Mouse (Mus musculus): Measurements from ENCODE around the gene Capn2.

Capn2 gene

DNA sequence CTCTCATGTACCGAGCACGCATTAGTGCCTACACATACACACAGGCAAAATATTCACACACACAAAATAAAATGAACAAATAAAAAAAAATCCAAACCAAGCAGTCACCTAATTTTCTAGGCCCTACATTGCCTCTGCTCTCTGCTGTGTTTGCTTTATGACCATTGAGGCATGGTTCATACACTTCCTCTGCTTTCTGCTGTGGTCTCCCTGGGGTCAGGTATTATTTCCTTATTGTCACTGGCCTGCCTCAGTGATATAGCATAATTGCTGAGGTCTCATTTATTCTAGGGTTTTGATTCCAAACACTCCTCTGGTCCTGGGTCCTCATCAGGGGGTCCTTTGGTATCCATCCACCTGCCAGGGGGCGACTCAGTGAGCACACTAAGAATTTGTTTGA, 8.2 kb upstream of the Capn2 start:
- no peak for DNase-seq (ENCODE audit: low spot score)

DNA sequence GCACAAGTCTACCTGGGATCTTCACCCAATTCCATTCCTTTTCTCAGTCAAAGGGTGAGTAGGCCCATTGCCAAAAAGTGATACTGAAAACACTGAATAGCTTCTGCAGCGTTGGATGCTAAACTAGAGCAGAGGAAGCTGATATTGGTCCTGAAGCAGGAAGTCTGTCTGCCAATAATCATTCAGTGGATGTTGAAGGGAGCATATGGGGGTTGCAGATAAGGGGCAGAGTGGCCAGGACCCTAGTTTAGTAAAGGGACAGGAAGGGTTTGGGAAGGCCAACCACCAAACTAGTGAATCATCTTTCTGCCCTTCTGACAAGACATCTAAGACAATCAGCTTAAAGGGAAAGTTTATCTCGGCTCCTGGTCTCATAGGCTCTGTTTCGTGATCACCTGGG, 6.3 kb upstream of the Capn2 start:
- no peak for DNase-seq (ENCODE audit: low spot score)

DNA sequence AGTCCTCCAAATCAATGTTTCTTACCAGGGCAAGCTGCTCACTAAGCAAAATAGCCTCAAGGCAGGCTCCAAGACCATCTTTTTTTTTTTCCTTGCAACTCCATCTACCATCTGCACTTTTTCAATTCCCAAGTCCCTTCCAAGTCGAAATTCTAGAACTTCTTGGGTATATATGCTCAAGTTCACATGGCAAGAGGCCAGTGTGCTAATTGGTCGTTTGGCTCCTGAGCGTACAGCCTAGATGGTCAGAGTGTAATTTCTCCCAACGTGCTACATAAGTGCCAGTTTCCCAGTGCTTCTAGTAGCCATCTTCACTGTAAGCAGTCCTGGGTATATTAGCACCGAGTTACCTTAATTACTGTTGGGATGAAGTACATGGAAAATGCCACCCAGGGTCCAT, 5.6 kb upstream of the Capn2 start:
- no peak for DNase-seq (ENCODE audit: low spot score)

DNA sequence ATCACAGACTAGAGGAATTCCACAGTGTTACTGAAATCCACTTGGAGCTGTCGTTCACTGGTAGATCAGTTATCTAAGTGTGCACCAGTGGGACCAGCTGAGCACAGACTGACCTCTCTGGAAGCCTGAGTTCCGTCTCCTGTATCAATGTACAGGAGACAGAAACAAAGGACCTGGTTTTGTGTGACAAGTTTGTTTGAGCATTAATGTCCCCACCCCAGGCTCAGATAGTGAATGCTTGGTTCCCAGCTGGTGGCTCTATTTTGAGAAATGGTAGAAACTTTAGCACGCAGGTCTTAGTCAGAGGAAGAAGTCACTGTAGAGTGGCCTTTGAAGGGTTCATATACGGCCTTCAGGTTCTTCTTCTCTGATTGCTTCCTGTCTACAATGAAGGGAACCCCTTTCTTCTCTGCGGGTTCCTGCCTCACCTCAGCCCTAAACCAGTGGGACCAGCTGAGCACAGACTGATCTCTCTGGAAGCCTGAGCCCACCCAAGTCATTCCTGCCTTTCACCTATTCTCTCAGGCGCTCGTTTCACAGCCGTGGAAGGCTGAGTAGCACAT, 3.6 kb upstream of the Capn2 start:
- DNase-seq (ENCODE audit: low spot score), result no peak

DNA sequence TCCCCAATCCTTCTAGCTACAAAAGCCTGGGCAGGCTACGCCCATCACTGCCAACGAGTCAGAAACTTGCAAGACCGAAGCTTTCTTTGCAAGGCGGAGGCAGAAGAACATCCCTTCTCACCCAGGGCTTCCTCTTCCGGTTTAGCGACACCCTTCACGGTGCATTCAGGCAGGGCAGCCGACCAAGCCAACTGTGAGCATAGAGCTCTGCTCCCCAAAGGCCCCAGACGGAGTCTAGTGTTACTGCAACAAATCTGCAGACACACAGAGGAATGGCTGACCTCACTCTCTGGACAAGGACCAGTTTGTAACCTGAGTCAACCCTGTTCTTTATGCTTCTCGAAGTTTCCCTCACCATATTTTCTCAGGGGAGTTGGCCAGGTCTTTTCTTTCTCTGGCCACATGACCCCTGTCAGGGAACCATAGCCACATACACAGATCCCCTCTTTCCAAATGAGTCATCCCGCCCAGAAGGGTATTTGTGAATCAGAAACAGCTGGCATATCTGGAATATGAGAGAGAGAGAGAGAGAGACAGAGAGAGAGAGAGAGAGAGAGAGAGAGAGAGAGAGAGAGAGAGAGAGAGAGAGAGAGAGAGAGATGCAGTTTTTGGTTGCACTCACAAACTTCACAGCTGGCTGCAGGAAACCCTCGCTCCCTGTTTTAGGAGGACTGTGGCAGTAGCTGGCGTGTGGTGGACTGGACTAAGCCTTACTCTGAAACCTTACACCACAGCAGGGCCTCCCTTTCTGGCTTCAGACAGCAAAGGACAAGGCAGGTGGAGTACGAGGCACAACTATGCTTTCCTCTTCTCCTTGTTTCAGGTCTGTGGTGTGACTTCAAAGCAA, 2.9 kb upstream of the Capn2 start:
- peak; percentile 27 for DNase-seq (ENCODE audit: low spot score)

DNA sequence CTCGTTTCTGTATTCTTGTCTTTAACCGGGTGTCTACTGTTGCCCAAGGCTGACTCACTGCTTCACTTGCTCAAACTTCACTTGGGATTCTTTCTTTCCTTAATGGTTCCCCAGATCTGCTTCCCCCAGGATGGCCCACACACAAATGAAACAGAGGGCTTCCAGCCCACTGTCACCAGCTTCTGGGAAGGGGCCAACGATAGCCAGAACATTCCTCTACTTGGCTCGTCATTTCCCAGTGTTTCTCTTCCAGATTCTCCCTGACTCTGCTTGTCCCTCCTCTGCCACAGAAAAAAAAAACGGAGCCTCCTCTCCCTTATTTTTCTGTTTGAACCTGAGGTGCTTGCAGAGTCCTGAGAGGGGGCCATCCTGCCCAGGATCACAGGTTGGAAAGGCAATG, 1.9 kb upstream of the Capn2 start:
- DNase-seq (ENCODE audit: low spot score), result no peak

DNA sequence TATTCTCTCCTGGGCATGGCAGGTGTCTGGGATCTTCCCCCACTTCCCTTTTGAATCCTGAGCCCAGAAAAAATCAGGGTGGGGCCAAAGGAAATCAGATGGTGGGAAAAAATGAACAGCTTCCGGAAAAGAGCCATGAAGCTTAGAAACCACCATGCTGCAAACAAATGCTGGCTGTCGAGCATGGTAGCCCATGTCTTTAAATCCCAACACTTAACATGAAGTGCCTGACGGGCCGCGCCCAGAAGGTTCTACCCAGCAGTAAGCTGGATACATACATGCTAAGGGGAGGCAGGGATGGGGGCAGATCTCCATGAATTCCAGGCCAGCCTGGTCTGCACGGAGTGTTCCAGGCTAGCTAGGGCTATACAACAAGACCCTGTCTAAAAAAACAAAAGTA, 1.4 kb upstream of the Capn2 start:
- DNase-seq (ENCODE audit: low spot score), result no peak

DNA sequence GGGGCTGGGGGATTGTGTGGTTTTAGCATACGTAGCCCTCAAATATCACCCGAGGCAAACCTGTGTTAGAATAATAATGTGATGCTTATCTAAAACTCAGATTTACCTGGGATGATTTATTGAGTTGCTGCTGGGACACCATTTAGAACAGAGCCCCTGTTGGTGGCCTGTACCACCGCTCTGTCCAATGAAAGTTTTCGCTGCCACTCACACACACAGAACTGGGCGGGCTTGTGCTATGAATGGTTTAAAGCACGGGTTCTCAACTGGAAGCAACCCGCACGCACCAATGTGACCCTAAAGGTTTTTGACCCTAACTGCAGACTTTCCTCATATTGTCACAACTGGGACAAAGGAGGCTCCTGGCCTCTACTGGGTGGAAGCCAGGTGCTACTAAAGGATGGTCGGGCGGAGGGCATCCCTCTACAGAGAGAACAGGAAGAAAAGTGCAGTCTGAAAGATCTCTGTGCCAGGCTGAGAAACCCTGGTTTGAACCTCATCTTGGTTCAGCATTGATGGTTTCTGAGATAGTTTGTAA, 804 bp upstream of the Capn2 start:
- DNase-seq (ENCODE audit: low spot score), result no peak

DNA sequence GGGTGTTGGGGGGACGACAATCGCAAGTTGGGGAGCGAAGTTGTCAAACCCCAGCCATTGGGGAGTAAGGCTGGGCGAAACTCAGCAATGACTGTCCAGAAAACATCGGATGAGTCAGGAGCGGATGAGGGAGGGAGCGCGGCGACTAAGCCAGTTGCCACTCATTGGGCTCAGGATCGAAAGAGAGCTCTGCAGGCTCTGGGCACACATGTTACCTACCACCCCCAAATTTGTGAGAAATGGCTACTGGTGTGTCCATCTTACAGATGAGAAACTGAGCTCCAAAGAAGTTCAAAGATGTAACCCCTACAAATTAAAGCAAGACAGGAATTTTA, 236 bp upstream of the Capn2 start:
- no peak for DNase-seq (ENCODE audit: low spot score)

DNA sequence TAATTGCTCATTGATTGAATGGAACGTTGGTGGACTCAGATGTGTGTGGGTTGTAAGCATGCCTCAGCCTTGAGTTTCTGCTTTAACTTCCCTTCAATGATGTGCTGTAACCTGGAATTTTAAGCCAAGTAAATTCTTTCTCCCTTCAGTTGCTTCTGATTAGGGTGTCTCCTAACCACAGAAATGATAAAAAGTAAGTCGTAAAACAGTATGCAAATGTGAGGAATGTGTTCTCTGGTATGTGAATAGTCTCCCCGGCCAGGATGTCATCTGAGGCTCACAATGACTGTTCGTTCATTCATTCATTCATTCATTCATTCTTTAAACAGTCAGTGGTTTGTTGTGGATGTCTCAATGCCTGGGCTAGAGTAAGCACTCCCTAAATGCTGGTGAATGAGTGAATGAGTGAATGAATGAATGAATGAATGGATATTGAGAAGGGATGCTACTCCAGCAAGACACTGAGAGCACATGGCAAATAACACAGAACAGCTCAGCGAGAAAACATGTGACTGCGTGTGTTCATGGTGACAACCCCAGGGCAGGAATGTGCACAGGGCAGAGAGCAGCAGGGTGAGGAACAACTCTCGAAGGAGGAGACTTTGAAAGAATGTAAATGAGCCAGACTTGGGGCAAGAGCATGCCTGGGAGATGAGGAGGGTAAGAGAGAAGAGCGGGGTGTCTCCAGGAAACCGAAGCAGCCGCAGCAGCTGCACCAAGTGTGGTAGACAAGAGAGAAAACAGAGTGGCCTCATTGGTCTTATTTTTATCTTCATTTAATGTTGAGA, 2.4 kb downstream of the Capn2 start:
- DNase-seq (ENCODE audit: low spot score), result no peak

DNA sequence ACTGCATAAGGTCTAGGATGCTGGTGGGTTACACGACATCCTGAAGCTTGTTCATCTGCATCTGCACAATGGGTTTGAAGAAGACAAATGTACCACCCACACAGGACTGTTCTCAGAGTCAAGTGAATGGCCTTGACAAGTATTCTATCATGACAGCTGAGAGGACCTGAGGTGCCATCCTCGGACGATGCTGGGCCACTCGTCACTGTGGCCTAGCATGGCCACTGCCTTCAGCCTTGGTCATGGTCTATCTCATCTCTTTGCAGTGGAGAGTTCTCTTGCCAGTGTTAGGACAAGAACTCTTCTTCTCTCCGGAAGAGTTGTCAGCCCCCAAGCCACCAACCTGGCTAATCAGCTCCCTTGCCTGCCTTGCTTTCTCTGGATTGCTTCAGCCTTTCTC, 3.7 kb downstream of the Capn2 start:
- DNase-seq (ENCODE audit: low spot score), result no peak

DNA sequence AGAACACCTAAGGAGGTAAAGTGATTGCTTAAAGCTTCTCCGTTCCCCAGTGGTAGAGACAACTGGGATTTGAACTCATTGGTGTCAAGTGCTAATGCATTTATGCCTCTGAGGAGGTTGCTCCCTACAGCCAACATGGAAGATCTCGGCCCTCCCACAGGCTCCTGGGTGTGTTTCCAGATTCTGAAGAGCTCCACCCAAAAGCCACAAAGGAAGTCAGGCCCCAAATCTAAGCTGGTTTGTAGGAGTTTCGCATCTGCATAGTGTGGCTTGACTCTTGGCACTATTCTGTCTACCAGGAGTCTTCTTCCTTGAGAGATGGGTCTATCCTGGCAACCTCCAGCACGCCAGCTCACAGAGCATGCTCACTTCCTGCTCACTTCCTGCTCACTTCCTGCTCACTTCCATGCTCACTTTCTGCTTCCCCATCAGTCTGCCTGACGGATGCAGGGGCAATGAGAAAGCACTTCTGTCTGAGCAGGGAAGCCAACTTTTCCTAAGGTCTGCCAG, 4.5 kb downstream of the Capn2 start:
- no peak for DNase-seq (ENCODE audit: low spot score)

DNA sequence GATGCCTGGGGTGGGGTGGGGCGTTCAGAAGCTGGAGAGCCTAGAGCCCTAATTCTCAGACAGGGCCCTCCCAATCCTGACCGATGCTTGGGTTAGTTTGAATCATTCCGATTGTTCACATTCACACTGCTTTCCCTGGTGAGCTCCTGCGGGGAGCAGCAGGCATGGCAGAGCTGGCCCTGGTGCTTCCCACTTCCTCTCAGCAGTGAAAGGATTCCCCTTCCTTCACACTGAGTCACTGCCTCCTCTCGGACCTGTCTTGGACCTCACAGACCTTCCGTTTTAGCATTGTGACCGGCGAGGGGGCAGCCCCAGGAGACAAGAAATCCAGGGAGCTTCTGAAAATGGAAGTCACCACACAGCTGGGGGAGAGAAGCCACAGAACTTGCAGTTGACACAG, 5.6 kb downstream of the Capn2 start:
- DNase-seq (ENCODE audit: low spot score), result no peak

DNA sequence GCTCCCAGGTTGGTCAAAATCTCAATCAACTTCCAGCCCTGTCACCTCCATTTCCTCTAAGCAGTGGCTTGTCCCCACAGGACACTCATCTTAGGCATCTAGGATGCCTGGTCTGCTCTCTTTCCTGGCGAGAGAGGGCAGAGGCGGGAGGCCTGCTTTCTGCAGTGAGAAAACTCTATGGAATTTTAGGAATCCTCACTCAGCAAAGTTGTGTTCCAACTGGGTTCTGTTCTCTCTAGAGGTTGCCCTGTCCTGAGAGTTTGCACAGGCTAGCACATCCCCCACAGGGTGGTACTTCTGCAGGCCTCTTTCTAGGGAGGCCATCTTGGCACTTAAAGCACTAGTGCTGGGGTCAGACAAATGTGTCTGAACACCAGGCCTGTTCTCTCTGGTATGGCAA, 6.3 kb downstream of the Capn2 start:
- no peak for DNase-seq (ENCODE audit: low spot score)

DNA sequence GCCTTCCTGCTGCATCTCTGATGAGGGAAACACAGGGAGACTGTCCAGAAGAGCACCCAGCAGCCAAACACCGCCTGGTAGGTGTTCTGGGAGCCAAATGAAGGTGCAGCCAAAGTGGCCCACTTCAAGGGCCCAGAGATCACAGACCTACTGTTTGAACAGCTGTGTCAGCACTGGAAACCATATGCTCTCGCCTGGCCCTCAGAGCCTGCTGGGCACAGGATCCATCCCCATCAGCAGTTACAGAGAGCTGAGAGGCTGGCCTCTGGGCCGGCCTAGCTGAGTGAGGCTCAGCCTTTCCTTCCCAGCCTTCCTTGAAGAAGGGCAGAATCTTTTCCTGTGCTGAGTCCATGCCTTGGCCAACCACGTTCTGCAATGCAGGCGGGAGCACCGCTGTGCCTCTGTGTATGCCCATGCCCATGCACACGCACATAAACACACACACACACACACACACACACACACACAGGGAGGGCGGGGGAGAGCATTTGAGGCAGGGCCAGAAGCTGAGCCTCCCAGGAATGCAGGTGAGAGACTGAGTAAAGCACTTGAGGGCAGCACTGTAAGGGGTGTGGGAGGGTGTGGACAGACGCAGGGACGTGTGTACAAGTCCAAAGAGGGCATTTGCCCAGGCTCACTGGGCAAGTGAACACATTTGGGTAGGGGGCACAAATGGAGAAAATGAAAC, 8.2 kb downstream of the Capn2 start:
- no peak for DNase-seq (ENCODE audit: low spot score)

DNA sequence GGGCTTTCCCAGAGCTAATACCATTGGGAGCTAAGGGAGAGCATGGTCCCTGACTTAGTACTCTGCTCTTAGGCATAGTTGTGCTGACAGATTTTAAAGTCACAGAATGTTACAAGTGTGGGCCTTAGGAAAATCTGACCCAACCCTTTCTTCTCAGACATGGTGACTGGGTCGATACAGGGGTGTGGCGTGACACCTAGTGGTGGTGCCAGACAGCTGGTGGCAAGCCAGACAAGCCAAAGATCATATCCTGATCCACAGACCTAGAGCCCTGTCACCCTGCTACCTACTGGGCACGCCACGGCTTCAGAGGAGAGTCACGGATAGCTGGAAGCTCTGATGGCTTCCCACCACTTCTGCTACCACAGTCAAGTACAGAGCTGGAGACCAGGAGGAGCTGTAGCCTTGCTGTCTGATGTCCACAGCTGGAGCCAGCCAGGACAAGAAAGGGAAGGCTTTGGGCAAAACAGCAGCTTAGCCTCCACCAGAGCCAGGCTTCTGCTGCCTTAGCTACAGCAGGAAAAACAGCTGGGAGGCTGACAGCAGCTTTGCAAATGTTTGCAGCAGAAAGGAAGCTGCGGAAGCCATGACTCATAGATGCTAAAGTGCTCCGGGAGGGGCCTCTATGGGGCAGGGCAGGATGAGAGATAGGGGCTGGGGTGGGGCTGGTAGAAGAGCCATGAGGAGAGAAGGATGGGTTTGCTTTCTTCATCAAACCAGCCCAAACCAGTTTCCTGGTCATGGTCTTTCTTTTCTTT, 11.0 kb downstream of the Capn2 start:
- DNase-seq (ENCODE audit: low spot score), result no peak

DNA sequence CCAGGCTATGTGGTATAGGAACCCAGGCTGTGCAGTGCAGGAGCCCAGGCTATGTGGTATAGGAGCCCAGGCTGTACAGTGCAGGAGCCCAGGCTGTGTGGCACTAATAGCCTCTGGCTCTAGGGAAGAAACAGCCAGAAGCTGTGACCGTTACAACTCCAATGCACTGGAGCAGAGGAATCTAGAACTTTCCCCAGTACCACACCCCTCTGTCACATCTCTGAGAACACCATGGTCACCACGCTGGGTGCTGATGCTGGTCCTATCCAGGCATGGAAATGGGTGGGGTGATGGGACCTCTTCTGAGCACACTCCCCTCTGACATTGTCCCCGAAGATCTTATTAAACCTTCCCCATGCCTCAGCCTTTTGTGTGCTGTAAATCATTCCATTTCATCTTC, 12.1 kb downstream of the Capn2 start:
- DNase-seq (ENCODE audit: low spot score), result no peak

DNA sequence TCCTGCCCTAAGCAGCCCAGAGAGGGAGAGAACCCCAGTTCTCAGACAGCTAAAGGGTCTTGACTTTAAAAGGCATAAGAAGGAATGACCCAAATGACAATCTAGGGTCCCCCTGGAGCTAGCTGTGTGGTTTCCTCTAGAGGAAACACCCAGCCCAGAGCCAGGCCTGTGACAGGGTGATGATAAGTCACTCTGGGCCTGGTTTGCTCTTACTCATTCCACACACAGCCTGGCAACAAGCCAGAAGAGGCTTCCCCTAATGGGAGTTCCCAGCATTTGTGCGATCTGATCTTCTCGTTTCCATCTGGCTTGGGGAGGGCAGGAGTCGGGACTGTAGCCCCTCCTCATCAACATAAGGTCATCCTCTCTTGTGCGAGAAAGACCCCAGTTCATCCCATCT, 13.2 kb downstream of the Capn2 start:
- DNase-seq (ENCODE audit: low spot score), result no peak

DNA sequence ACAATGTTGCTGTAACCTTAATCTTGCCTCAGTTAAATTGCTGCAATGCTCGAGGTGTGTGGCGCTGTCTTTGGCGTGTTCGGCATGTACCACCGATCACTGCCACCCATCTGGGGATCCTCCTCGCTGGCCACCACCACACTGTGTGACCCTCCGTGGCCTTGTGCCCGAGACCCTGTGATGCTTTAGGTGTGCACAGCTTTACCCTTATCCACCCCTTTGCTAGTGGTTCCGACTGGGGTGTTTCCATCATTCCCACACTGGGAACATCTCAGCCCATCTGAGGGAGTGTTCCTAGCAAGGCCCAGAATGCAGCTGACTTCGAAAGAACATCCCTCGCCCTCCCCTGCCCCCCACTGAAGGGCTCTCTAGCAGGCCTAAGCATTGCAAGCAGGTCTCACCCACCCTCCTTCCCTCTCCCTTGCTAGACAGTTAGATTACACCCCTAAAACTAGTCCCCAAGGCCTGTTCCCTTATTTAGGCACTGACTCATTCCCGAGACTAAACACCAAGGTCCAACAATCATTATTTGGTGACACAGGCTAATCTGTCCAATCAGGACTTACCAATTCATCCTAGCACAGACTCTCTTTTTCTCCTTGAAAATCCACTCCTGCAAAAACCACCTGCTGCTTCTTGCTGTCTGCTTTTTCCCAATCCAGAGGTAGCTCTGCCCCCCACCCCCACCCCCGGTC, 14.1 kb downstream of the Capn2 start:
- DNase-seq (ENCODE audit: low spot score), result no peak

DNA sequence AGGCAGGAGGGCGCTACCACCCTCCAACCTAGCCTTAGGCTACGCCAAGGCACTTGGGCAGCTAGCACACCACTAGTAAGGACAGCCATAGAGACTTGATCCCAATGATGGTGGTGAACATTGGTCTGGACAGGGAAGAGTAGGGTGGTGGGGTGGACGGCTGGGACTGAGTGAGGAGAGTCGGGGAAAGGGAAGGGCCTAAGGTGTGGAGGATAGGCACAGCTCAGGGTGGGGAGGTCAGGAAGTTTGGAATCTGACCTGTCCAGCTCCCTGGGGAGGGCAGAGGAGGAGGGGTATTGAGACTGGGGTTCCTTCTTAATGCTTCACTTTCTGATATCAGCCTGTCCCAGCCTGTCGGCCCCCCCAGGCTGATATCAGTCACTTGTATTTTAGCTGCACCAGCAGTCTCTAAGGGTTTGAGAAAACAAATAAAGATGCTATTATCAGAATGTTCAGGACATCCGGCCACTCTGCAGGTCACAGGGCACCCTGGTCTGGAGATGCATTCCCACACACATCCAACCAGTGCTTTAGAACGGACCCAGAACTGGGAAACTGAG, 14.8 kb downstream of the Capn2 start:
- DNase-seq (ENCODE audit: low spot score), result no peak

Data from testis, postnatal 14 days (tissue).